Mouse (Mus musculus): Measurements from ENCODE around the gene Csnk1g2.

Gene Csnk1g2

DNA sequence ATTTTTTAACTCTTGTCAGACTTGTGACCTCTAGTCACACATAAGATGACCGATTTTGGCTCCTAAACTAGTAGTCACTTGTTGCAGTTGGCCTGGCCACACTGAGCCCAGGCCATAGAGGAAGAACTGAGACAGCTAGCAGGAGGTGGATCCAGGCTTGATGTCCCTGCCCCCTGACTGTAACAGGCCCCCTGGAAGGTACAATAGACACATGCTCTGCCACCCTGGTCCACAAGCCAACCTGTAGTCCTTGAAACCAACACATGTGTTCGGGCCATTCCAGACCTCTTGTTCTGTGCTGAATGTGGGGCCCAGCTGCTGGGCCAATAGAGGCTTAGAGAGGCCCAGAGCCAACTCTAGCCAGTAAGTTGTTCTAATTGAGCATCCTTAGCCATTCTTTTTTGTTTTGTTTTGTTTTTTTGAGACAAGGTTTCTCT is 57.6 kb downstream of the Csnk1g2 start:
- DNase-seq, result no peak

DNA sequence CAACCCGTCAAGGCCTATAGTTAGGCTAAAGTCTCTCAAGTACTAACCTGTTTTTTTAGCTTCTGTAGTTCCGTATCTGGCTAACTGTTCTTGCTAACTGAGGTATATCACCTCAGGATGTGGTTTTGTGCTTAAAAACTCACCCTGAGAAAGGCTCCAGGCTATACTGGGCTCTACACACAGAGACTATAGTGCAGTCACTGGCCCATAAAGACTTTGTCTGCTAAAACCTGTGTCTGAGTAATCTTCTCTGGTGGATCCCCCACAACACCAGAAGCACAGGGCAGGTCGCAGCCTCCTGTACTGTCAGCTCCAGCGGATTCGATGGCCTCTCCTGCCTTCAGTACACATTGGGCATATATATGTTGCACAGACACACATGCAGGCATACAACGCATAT is 59.4 kb downstream of the Csnk1g2 start:
- no peak for DNase-seq

DNA sequence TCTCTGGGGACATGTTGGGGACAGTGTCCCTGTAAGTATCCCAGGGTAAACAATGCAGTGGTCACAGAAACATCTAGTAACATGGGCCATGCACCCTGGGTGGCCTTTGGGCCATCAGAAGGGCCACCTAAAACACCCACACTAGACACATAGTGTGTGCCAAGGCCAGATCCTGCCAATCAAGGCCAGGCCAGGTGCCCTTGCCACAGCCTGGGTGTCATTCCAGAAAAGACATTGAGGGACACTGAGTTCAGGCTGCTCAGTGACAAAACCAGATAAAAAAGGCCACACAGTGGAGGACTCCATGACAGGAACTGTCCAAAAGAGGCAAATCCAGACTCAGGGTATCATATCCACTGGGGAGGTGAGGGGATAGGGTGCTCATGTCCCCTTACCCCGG is 61.0 kb downstream of the Csnk1g2 start:
- no peak for DNase-seq

- DNase-seq, result peak; percentile 70
Observed at GRCm38 (mm10) chr10:80684214-80684613, 61.6 kb downstream of the Csnk1g2 start.

DNA sequence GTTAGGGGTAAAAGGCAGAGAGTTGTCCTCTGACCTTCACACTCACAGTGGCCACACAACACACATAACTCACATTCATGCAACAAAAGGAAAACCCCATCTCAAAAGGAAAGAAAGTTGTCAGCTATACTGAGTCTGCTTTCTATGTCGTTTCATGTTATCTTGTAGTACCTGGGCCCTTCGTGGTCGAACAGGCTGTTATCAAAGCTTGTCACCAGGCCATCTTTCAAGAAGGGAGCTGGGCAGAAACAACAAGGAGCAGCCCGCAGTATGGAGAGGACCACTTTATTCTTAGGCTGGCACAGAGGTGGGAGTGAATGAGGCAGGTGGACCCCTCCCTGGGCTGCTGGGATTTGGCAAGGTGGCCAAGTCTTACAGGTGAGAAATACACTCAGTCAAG is 62.3 kb downstream of the Csnk1g2 start:
- DNase-seq, result no peak

DNA sequence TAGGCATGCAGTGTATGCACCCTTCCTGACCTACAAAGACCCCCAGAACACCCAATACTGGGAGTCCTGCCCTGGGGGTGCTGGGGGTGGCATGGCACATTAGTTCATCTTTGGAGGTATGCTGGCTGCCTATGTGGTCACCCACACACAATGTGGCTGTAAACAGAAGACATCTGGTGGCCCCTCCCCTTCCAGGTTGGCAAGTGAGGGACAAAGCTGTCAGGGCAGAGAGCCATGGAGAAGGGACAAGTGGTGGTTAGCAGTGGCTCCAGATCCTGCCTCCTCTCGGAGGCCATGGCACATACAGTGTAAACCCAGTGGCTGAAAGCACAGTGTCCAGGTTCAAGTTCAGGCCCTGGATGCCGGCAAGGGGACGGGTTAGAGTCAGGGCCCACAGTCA is 64.0 kb downstream of the Csnk1g2 start:
- no peak for DNase-seq

- peak; percentile 82 for DNase-seq
Observed at GRCm38 (mm10) chr10:80687850-80688249, 65.2 kb downstream of the Csnk1g2 start.
